In genomic region chr7:83567841-83568500, GRCm38 (mm10) we compare ENCODE assay signal across 9 mouse cellular contexts. TPM values are rescaled to one million over a fixed set of nuclear protein-coding genes. Genes with fewer than 3 reads are reported as not detected.
DNase-seq lines count a peak whose midpoint lies in the region; ATAC-seq lines count a peak whose summit lies in the region.
"Had no signal": no experiment of that assay in that cellular context is flagged by ENCODE, and none has a peak within 500 bp of the region (broad histone marks: within the 10 kb centered on the region; RNA-seq: fewer than 3 reads in every experiment).

No protein-coding gene starts in this region.

- no peak overlapping the region for H3K9ac ChIP-seq in limb, embryonic 11.5 days (ENCODE audit: low read length)

- peak; percentile 20 to 36 for DNase-seq in adrenal gland, adult 18-20 months (ENCODE audit: low spot score in 2 of 2)
- no peak for DNase-seq in adrenal gland, adult 8-10 months
- DNase-seq in ovary, postnatal 14 days (ENCODE audit: low spot score), result peak; percentile 27
- no peak for DNase-seq in ovary, adult 18-20 months (ENCODE audit: low spot score)
- peak; percentile 76 for DNase-seq in cerebellum, adult 9-10 months
- peak; percentile 59 for DNase-seq in limb, embryonic 11.5 days (ENCODE audit: low spot score)
- DNase-seq in retina, postnatal 7 days (ENCODE audit: low read depth, low spot score), result peak; percentile 46

- WGBS in limb, embryonic 11.5 days, result 54% methylated on average over 16 of the region's 16 CpGs

- H3K36me3 ChIP-seq in limb, embryonic 11.5 days (ENCODE audit: control insufficient read depth, insufficient read depth, low read length), result no peaks in the 10 kb centered on the region

- no peaks in the 10 kb centered on the region for H3K9me3 ChIP-seq in limb, embryonic 11.5 days (ENCODE audit: control insufficient read depth, low read length)

- no peak overlapping the region for H3K4me2 ChIP-seq in limb, embryonic 11.5 days (ENCODE audit: low read depth, severe bottlenecking)

- H3K4me1 ChIP-seq in limb, embryonic 11.5 days (ENCODE audit: control insufficient read depth, insufficient read depth, low read length), result no peaks in the 10 kb centered on the region

- H3K27me3 ChIP-seq in limb, embryonic 11.5 days (ENCODE audit: control insufficient read depth, insufficient read depth, low read length), result no peaks in the 10 kb centered on the region

- peak; percentile 47 to 54; a peak in 2 of 4 replicates for ATAC-seq in hematopoietic stem cell, adult 5-6 weeks (replicated peaks in 1 of 2; ENCODE audit: insufficient read depth in 1 of 2, low FRiP score in 2 of 2, low TSS enrichment in 1 of 2, low read depth in 1 of 2, poor library complexity in 2 of 2, severe bottlenecking in 2 of 2)
- no peak for ATAC-seq in limb, embryonic 11.5 days (ENCODE audit: insufficient number of reproducible peaks, low FRiP score, low TSS enrichment, low read depth)

- no peak overlapping the region for H3K4me3 ChIP-seq in limb, embryonic 11.5 days (ENCODE audit: low read depth, low read length)
- H3K4me3 ChIP-seq: myocyte had no signal

- no peak overlapping the region for H3K27ac ChIP-seq in limb, embryonic 11.5 days (replicated peaks; ENCODE audit: low read depth, low read length)

RNA-seq across cellular contexts. Expression of gene Tmc3, which starts 16.8 kb away (rescaled TPM):
- under 1 TPM; 0.10 to 0.13 TPM for total RNA-seq in adrenal gland, adult 18-20 months (2021)
- under 1 TPM; 0.07 to 0.31 (median 0.14) TPM for total RNA-seq in adrenal gland, adult 8-10 months (2022)
- 0.06 and 0.45 TPM in 2 replicates for total RNA-seq in hematopoietic stem cell, adult 5-6 weeks (2017)
- polyA plus RNA-seq in limb, embryonic 11.5 days (2014; fragmentation: Nextera tagmentation; extraction: Ambion mirVana), result 0.73 and 0.84 TPM in 2 replicates

Comparison
In these comparisons a context has a peak if more than half of its experiments do, and no peak if none do; other contexts are left out.
1. DNase-seq: peak in adrenal gland, adult 18-20 months (2 of 2), ovary, postnatal 14 days (single experiment), cerebellum, adult 9-10 months (single experiment), limb, embryonic 11.5 days (single experiment) and retina, postnatal 7 days (single experiment); none in adrenal gland, adult 8-10 months (single experiment) and ovary, adult 18-20 months (single experiment).